Mouse (Mus musculus): Measurements from ENCODE around the gene Cnot2. TPM values are rescaled to one million over a fixed set of nuclear protein-coding genes. Genes with fewer than 3 reads are reported as not detected.

The Cnot2 gene
- polyA plus RNA-seq (2012; rRNA removed; ENCODE audit: low replicate concordance), result 4.4 and 7.2 TPM in 2 replicates

GRCm38 (mm10) chr10:116581369-116581718, at the start of gene Cnot2:
Gene Cnot2, minus strand, starts transcription at chr10:116581511.

GRCm38 (mm10) chr10:116473759-116474549, 107.4 kb downstream of the Cnot2 start, which contains the start of gene Kcnmb4:
Gene Kcnmb4, minus strand, starts transcription at chr10:116473878.

Other genes starting within 250 kb of the Cnot2 start
- 5.8 and 9.2 TPM in 2 replicates for gene Kcnmb4, start 107.6 kb downstream of the Cnot2 start, polyA plus RNA-seq (2012; rRNA removed; ENCODE audit: low replicate concordance)